Mouse (Mus musculus) adrenal gland, postnatal 14 days (tissue): ENCODE measurements around the gene Adam33. TPM values are rescaled to one million over a fixed set of nuclear protein-coding genes. Genes with fewer than 3 reads are reported as not detected.
A peak's percentile ranks its signal among the peaks of the same experiment; 100 is the strongest.
"Not testable (repeated sequence)": the region's sequence is repeated elsewhere in the genome, so short reads cannot be mapped to it uniquely, and the experiment has no call there.

Source experiments
- DNase-seq: peaks from one replicate; pipeline ENCODE4 v3.0.0; 2021; ENCODE audit warnings: mixed read lengths
- long read RNA-seq, 2 experiments: library from polyadenylated mRNA; stranded (forward); transcript quantifications; one replicate each; pipeline ENCODE4 v2.0.0; 2021
- total RNA-seq: library from RNA; stranded (reverse); gene quantifications from 2 replicates; pipeline ENCODE4 v1.2.3, GENCODE M21; 2021

The Adam33 gene
- 4.4 and 4.5 TPM in 2 replicates for total RNA-seq
- long read RNA-seq, experiment 1, partial matches to known transcripts, result 1 of 6 reads
- long read RNA-seq, experiment 1, other reads (novel, unspliced or antisense), result 5 of 6 reads
- long read RNA-seq, experiment 2, partial matches to known transcripts, result 1 of 4 reads
- long read RNA-seq, experiment 2, other reads (novel, unspliced or antisense), result 3 of 4 reads

- peak; percentile 57 for DNase-seq
Observed at GRCm38 (mm10) chr2:131063404-131063864, at the start of gene Adam33. Gene Adam33 (minus strand): TSS chr2:131063814.

- no peak for DNase-seq
Observed at GRCm38 (mm10) chr2:131105989-131106388, 42.4 kb upstream of the Adam33 start.

- DNase-seq, result not testable (repeated sequence)
Observed at GRCm38 (mm10) chr2:131105061-131105460, 41.4 kb upstream of the Adam33 start.

- DNase-seq, result no peak
Observed at GRCm38 (mm10) chr2:131104021-131104420, 40.4 kb upstream of the Adam33 start.

- no peak for DNase-seq
Observed at GRCm38 (mm10) chr2:131101530-131101929, 37.9 kb upstream of the Adam33 start.

- DNase-seq, result no peak
Observed at GRCm38 (mm10) chr2:131097087-131097486, 33.5 kb upstream of the Adam33 start.

GRCm38 (mm10) chr2:131096101-131096795 is 32.6 kb upstream of the Adam33 start:
- peak; percentile 66 for DNase-seq

GRCm38 (mm10) chr2:131094823-131095222 is 31.2 kb upstream of the Adam33 start:
- peak; percentile 84 for DNase-seq

- DNase-seq, result no peak
Observed at GRCm38 (mm10) chr2:131093577-131093976, 30.0 kb upstream of the Adam33 start.

- DNase-seq, result peak; percentile 43
Observed at GRCm38 (mm10) chr2:131090852-131091251, 27.2 kb upstream of the Adam33 start.

- no peak for DNase-seq
Observed at GRCm38 (mm10) chr2:131089634-131090033, 26.0 kb upstream of the Adam33 start.

- no peak for DNase-seq
Observed at GRCm38 (mm10) chr2:131088581-131088980, 25.0 kb upstream of the Adam33 start.

GRCm38 (mm10) chr2:131086667-131087390 is 23.2 kb upstream of the Adam33 start, which contains the start of gene Siglec1:
Gene Siglec1 (minus strand): TSS chr2:131086765.
- DNase-seq, result no peak

GRCm38 (mm10) chr2:131084206-131084605 is 20.6 kb upstream of the Adam33 start:
- DNase-seq, result no peak

GRCm38 (mm10) chr2:131080507-131080906 is 16.9 kb upstream of the Adam33 start:
- no peak for DNase-seq

- DNase-seq, result no peak
Observed at GRCm38 (mm10) chr2:131072536-131072935, 8.9 kb upstream of the Adam33 start.

- peak; percentile 57 for DNase-seq
Observed at GRCm38 (mm10) chr2:131067481-131067880, 3.9 kb upstream of the Adam33 start.

- DNase-seq, result no peak
Observed at GRCm38 (mm10) chr2:131066342-131066741, 2.7 kb upstream of the Adam33 start.

- no peak for DNase-seq
Observed at GRCm38 (mm10) chr2:131061607-131062006, 2.0 kb downstream of the Adam33 start.

- DNase-seq, result no peak
Observed at GRCm38 (mm10) chr2:131060784-131061183, 2.8 kb downstream of the Adam33 start.

GRCm38 (mm10) chr2:131059781-131060540 is 3.7 kb downstream of the Adam33 start:
- peak; percentile 59 for DNase-seq

GRCm38 (mm10) chr2:131059377-131059776 is 4.2 kb downstream of the Adam33 start:
- peak; percentile 76 for DNase-seq
